Mouse (Mus musculus): ENCODE data around the gene Ptger1.

DNA sequence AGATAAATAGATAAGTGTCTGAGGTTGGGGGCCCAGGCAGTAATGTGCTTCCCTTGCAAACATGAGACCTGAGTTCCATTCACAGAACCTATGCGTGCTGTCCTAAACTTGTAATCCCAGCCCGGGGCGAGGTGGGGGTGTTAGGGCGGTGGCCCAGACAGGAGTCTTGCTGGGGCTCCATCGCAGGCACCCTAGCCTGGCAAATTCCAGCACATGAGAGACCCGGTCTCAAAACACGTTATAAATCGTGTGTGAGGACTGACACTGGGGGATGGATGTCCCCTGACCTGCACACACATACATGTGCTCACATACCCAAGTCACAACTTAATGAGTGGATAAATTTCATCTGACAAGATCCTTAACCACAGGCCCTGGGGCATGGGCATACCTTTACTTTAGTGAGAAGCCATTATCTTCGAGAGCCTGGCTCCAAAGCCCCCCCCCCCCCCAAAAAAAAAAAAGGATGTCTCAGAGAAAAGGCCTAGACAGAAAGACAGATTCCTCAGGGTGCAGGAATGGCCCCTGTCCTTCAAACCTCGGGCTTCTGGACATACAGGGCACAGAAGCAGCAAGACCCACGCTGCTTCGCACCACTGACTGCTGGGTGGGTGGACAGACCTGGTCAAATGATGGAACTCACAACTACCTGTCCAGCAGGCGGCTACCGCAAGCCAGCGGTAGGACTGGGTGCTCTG, 44.6 kb upstream of the Ptger1 start:
- TF ChIP-seq CTCF (IDR thresholded peaks at IDR 0.05; ENCODE audit: extremely low read depth, insufficient read length, insufficient replicate concordance, low read depth, low read length): no peak
- TF ChIP-seq POLR2A (IDR thresholded peaks at IDR 0.05; ENCODE audit: low read depth, low read length): no peak
